Mouse (Mus musculus) heart, embryonic 11.5 days (tissue): ENCODE results near the gene Sptan1. TPM values are rescaled to one million over a fixed set of nuclear protein-coding genes. Genes with fewer than 3 reads are reported as not detected.

Source experiments
- ATAC-seq: fragments of 200-750 bp; cut with Nextera tagmentation; replicated peaks from 2 replicates; pipeline ENCODE4 v1.8.0; 2017; ENCODE audit warnings: moderate library complexity; ENCODE audit not compliant: insufficient number of reproducible peaks, low FRiP score, low TSS enrichment
- H3K27ac ChIP-seq: fragments of 300-500 bp; sonication (generic); 2 replicates; pipeline ENCODE4 v1.5.1; 2014; ENCODE audit warnings: mild to moderate bottlenecking, low read depth, low read length
- H3K27me3 ChIP-seq: fragments of 300-500 bp; sonication (generic); 2 replicates; pipeline ENCODE4 v1.6.1; 2014; ENCODE audit warnings: mild to moderate bottlenecking, low read length, mixed read lengths; ENCODE audit not compliant: control insufficient read depth, insufficient read depth
- H3K36me3 ChIP-seq: fragments of 300-500 bp; sonication (generic); 2 replicates; pipeline ENCODE4 v1.6.1; 2014; ENCODE audit warnings: mild to moderate bottlenecking, low read length, moderate library complexity, mixed read lengths; ENCODE audit not compliant: control insufficient read depth, insufficient read depth
- H3K4me1 ChIP-seq: fragments of 300-500 bp; sonication (generic); 2 replicates; pipeline ENCODE4 v1.6.1; 2014; ENCODE audit warnings: low read length; ENCODE audit not compliant: control insufficient read depth, insufficient read depth
- H3K4me2 ChIP-seq: fragments of 300-500 bp; sonication (generic); 2 replicates; pipeline ENCODE4 v1.6.1; 2014; ENCODE audit warnings: mild to moderate bottlenecking, moderate library complexity
- H3K4me3 ChIP-seq: fragments of 300-500 bp; sonication (generic); 2 replicates; pipeline ENCODE4 v1.5.1; 2014; ENCODE audit warnings: low read depth, low read length
- H3K9ac ChIP-seq: fragments of 300-500 bp; sonication (generic); 2 replicates; pipeline ENCODE4 v1.6.1; 2014; ENCODE audit warnings: mild to moderate bottlenecking, low read depth, low read length, moderate library complexity
- H3K9me3 ChIP-seq: fragments of 300-500 bp; sonication (generic); replicated peaks from 2 replicates; pipeline ENCODE4 v1.6.1; 2016; ENCODE audit warnings: low read length; ENCODE audit not compliant: control insufficient read depth
- WGBS: fragments of 180-500 bp; shearing (Covaris S2); extraction: QIAGEN DNeasy Blood & Tissue Kit; methylation state at CpG from one replicate; pipeline ENCODE4 v1.1.7; 2014; ENCODE audit not compliant: insufficient replicate concordance; 5-methylcytosine and 5-hydroxymethylcytosine counted together
- polyA plus RNA-seq: library from polyadenylated mRNA; unstranded; fragments of >200 nt; fragmentation: Nextera tagmentation; extraction: Ambion mirVana; gene quantifications from 2 replicates; pipeline ENCODE4 v1.2.1, GENCODE M21; 2014

Gene Sptan1
- polyA plus RNA-seq, 1 experiment from 2014 or later, result 154 TPM

GRCm38 (mm10) chr2:29968638-29969037 is 3.3 kb downstream of the Sptan1 start:
- Histone ChIP-seq H3K27ac (no peak overlapping the region), H3K27me3 (no peaks in the 10 kb centered on the region), H3K4me3 (0 out of 2 replicates have a peak overlapping the region, but pooled peaks have one; percentile 8), H3K9ac (no peak overlapping the region), H3K36me3 (no peaks in the 10 kb centered on the region; the same call in 1 of the 2 replicates), H3K9me3 (no peaks in the 10 kb centered on the region), H3K4me2 (peak overlapping the region; percentile 32), H3K4me1 (peaks cover 43% of the 10 kb centered on the region)
- ATAC-seq, result no peak
- 49% methylated on average over 5 of the region's 5 CpGs for WGBS

GRCm38 (mm10) chr2:29971838-29972635 is 6.7 kb downstream of the Sptan1 start:
- WGBS, result 45% methylated on average over 9 of the region's 9 CpGs
- Histone ChIP-seq H3K27ac (peak overlapping the region; percentile 66), H3K4me1 (peaks cover 33% of the 10 kb centered on the region), H3K36me3 (no peaks in the 10 kb centered on the region; the same call in none of the 2 replicates), H3K27me3 (no peaks in the 10 kb centered on the region), H3K9ac (no peak overlapping the region), H3K4me2 (no peak overlapping the region; the same call in 1 of the 2 replicates), H3K9me3 (no peaks in the 10 kb centered on the region), H3K4me3 (no peak overlapping the region)
- ATAC-seq, result no peak

- H3K9ac ChIP-seq, result no peak overlapping the region
- H3K9me3 ChIP-seq, result no peaks in the 10 kb centered on the region
- H3K4me2 ChIP-seq, result no peak overlapping the region
- 31% methylated on average over 2 of the region's 2 CpGs for WGBS
- H3K4me3 ChIP-seq, result no peak overlapping the region
- H3K36me3 ChIP-seq, result peaks cover 4% of the 10 kb centered on the region
- H3K27ac ChIP-seq, result 0 out of 2 replicates have a peak overlapping the region, but pooled peaks have one; percentile 41
- ATAC-seq, result no peak
- peaks cover 20% of the 10 kb centered on the region for H3K4me1 ChIP-seq
- no peaks in the 10 kb centered on the region for H3K27me3 ChIP-seq
These were observed 8.2 kb downstream of the Sptan1 start for GRCm38 (mm10) chr2:29973525-29973924.

GRCm38 (mm10) chr2:29977307-29977706 is 11.9 kb downstream of the Sptan1 start:
- no peak for ATAC-seq
- no peak overlapping the region for H3K27ac ChIP-seq
- H3K9ac ChIP-seq, result no peak overlapping the region
- no peak overlapping the region for H3K4me2 ChIP-seq
- H3K36me3 ChIP-seq, result peaks cover 24% of the 10 kb centered on the region
- no peaks in the 10 kb centered on the region for H3K27me3 ChIP-seq
- no peak overlapping the region for H3K4me3 ChIP-seq
- no peaks in the 10 kb centered on the region for H3K9me3 ChIP-seq
- peaks cover 4% of the 10 kb centered on the region for H3K4me1 ChIP-seq

GRCm38 (mm10) chr2:29980661-29981060 is 15.3 kb downstream of the Sptan1 start:
- no peak overlapping the region for H3K27ac ChIP-seq
- ATAC-seq, result no peak
- H3K27me3 ChIP-seq, result no peaks in the 10 kb centered on the region
- H3K4me1 ChIP-seq, result no peaks in the 10 kb centered on the region
- no peaks in the 10 kb centered on the region for H3K9me3 ChIP-seq
- no peak overlapping the region for H3K9ac ChIP-seq
- WGBS, result 85% methylated on average over 1 of the region's 1 CpGs
- no peak overlapping the region for H3K4me2 ChIP-seq
- H3K36me3 ChIP-seq, result peaks cover 37% of the 10 kb centered on the region
- no peak overlapping the region for H3K4me3 ChIP-seq

GRCm38 (mm10) chr2:29991962-29992361 is 26.6 kb downstream of the Sptan1 start:
- no peaks in the 10 kb centered on the region for H3K27me3 ChIP-seq
- no peak for ATAC-seq
- H3K4me2 ChIP-seq, result no peak overlapping the region
- no peak overlapping the region for H3K4me3 ChIP-seq
- H3K27ac ChIP-seq, result no peak overlapping the region
- no peaks in the 10 kb centered on the region for H3K4me1 ChIP-seq
- H3K9me3 ChIP-seq, result no peaks in the 10 kb centered on the region
- 55% methylated on average over 2 of the region's 2 CpGs for WGBS
- no peak overlapping the region for H3K9ac ChIP-seq
- peaks cover 68% of the 10 kb centered on the region for H3K36me3 ChIP-seq

DNA sequence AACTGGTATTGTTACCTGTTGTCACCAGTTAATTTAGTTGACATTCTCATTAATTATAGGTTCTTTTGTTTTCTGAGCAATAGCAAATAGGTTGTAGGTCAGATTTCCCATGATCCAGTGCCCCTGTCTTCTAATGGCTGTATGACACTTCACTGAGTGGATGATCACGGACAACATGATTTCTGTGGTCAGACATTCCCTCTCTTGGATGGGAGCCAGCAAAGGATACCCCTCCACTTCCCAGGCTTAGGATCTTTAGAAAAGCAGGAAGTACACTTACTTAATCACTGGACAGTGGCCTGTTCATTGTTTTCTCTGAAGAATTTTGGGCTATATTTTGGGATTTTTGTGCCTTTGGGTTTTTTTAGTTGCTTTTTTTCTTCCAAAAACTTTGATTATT is 43.7 kb downstream of the Sptan1 start:
- Histone ChIP-seq H3K4me2 (no peak overlapping the region), H3K36me3 (peaks cover 74% of the 10 kb centered on the region), H3K9ac (no peak overlapping the region), H3K4me3 (no peak overlapping the region), H3K9me3 (no peaks in the 10 kb centered on the region), H3K4me1 (no peaks in the 10 kb centered on the region), H3K27ac (no peak overlapping the region), H3K27me3 (no peaks in the 10 kb centered on the region)
- WGBS, result 69% methylated on average over 1 of the region's 1 CpGs
- ATAC-seq, result no peak

GRCm38 (mm10) chr2:30010840-30011281 is 45.5 kb downstream of the Sptan1 start:
- WGBS, result 89% methylated on average over 8 of the region's 8 CpGs
- H3K36me3 ChIP-seq, result peaks cover 79% of the 10 kb centered on the region

More at GRCm38 (mm10) chr2:30010840-30011281, 45.5 kb downstream of the Sptan1 start:
- H3K9ac ChIP-seq, result no peak overlapping the region
- H3K9me3 ChIP-seq, result no peaks in the 10 kb centered on the region
- no peaks in the 10 kb centered on the region for H3K4me1 ChIP-seq
- no peak overlapping the region for H3K27ac ChIP-seq
- no peaks in the 10 kb centered on the region for H3K27me3 ChIP-seq
- no peak overlapping the region for H3K4me3 ChIP-seq
- no peak overlapping the region for H3K4me2 ChIP-seq
- ATAC-seq, result no peak
